Mouse (Mus musculus) macrophage (primary cell): ENCODE data around the gene Ces1e. TPM values are rescaled to one million over a fixed set of nuclear protein-coding genes. Genes with fewer than 3 reads are reported as not detected.
"Not testable (repeated sequence)": the region's sequence is repeated elsewhere in the genome, so short reads cannot be mapped to it uniquely, and the experiment has no call there.

ENCODE experiments used
- H3K27ac ChIP-seq: fragments of 350-480 bp; formaldehyde crosslinking; 2 replicates; pipeline ENCODE4 v1.9.0; 2021
- H3K36me3 ChIP-seq: fragments of 350-480 bp; formaldehyde crosslinking; 2 replicates; pipeline ENCODE4 v1.9.0; 2021; ENCODE audit errors: inconsistent target
- H3K4me3 ChIP-seq: fragments of 350-480 bp; formaldehyde crosslinking; 2 replicates; pipeline ENCODE4 v1.9.0; 2021; ENCODE audit errors: inconsistent target
- H3K79me2 ChIP-seq: fragments of 350-480 bp; formaldehyde crosslinking; 2 replicates; pipeline ENCODE4 v1.9.0; 2021; ENCODE audit errors: inconsistent target
- WGBS: methylation state at CpG from one replicate; pipeline ENCODE4 v1.1.7; 2026; ENCODE audit warnings: inconsistent platforms; ENCODE audit not compliant: missing documents; 5-methylcytosine and 5-hydroxymethylcytosine counted together
- polyA plus RNA-seq: library from polyadenylated mRNA; stranded (reverse); fragments of 250-400 nt; gene quantifications from 3 replicates; pipeline ENCODE4 v1.2.4, GENCODE M21; 2018; ENCODE audit warnings: inconsistent platforms

The Ces1e gene
- polyA plus RNA-seq, 1 experiment from 2014 or later = not detected

DNA sequence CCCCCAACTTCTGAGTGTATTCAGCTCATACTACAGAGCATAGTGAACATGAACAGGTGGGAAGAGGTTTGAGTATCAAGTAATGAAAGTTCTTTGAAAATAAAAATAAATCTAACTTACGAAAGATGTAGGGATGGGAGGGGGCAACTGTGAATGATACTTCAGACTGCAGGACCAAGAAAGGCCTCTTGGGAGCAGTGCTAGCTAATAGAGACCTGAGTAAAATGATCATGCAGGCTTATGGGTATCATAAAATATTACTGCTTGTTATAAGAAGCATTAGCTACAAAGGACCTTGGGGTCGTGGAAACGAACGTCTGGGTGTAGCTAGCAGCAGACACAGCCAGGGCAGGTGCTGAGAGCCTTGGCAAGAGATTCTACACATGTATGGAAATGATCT lies 11.6 kb downstream of the Ces1e start:
- H3K36me3 ChIP-seq = no peaks in the 10 kb centered on the region
- 84% methylated on average over 4 of the region's 4 CpGs for WGBS
- no peaks in the 10 kb centered on the region for H3K79me2 ChIP-seq
- no peak overlapping the region for H3K27ac ChIP-seq
- H3K4me3 ChIP-seq = no peak overlapping the region

- H3K36me3 ChIP-seq = no peaks in the 10 kb centered on the region
- no peak overlapping the region for H3K4me3 ChIP-seq
- 71% methylated on average over 1 of the region's 1 CpGs for WGBS
- H3K79me2 ChIP-seq = no peaks in the 10 kb centered on the region
- H3K27ac ChIP-seq = no peak overlapping the region
Measured at GRCm38 (mm10) chr8:93217375-93217774, 12.0 kb downstream of the Ces1e start.

DNA sequence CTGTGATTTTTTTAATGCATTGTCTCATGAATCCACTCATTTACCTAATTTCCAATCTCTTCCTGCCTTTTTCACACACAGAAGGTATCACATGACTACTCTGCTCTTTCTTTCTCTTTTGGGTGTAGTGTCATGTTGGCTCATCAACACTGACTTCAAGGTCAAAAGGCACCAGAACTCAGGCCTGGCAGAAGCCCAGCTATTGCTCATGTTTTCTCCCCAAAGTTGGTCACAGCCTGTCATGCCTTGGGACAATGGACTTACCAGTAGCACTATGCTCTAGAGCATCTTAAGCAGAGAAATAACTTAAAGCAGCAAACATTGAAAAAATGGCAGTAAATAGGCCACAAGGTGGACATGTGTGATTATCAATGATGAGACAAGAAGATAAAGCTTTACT lies 18.3 kb downstream of the Ces1e start:
- Histone ChIP-seq H3K4me3 (no peak overlapping the region), H3K27ac (no peak overlapping the region), H3K79me2 (no peaks in the 10 kb centered on the region), H3K36me3 (no peaks in the 10 kb centered on the region)

- H3K27ac ChIP-seq, H3K36me3 ChIP-seq, H3K79me2 ChIP-seq, H3K4me3 ChIP-seq: not testable (repeated sequence)
- WGBS = 79% methylated on average over 7 of the region's 7 CpGs
Measured at GRCm38 (mm10) chr8:93199146-93199545, 30.3 kb downstream of the Ces1e start.

DNA sequence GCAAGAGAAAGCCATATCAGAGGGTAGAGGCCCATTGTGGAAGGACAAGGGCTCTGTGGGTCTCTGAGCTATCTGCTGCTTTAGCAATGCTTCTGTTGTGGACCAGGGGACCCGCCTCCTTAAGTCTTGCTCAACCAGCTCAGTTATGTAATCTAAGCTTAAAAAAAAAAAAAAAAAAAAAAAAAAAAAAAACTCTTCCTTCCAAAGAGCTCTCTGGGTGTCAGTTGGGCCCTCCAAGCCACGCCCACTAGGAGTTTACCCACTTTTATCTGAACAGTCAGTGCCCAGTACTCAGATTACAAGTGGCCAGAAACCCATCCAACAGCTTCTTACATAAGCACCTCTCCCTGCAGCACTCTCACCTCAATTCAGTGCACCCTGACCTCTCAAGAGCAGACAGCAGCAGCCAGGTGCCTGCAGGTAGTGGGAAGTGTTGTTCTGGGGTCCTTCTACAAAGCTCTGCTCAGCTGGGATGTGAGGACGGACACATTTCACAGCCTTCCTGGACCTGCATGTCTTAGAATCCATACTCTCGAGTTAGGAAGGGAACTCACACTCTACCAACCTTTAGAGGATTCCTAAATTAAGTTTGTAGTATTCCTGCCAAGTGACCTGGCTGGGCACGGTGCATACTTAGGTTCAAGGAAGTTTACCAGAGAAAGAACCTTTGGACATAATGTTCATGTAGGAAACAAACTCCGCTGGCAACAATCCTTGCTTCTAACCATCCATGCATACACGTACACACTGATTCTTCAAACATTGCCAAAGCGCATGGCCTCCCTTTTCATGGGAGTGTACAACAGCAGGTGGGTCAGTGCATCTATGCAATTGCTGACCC lies 31.5 kb downstream of the Ces1e start, which contains the start of gene Ces1d:
TSS of gene Ces1d (minus strand) at position 154 of the 841 bp plus-strand sequence.
- H3K27ac ChIP-seq = no peak within 1 kb of the TSS
- WGBS = 75% methylated on average over 8 of the region's 8 CpGs
- no peaks in the 10 kb centered on the region for H3K36me3 ChIP-seq
- H3K4me3 ChIP-seq = no peak within 1 kb of the TSS
- H3K79me2 ChIP-seq = no peaks in the 10 kb centered on the region

DNA sequence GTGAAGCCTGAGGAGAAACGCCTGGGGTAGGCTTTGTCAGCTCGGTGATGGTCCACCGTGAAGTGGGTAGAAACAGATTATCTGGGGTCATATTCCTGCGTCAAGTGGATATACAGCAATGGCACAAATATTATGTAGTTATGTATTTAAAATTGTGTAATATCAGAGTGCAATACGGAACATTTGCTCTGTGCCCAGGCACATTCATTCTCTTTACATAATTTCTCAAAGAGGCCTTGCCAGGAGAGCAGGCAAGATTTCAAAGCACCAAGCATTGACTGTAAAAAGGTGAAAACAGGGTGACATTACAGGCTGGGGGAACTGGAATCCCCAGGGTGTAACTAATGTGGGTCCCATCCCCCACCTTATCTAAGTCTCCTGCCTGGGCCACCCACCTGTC lies 33.0 kb downstream of the Ces1e start:
- WGBS = 89% methylated on average over 5 of the region's 5 CpGs

DNA sequence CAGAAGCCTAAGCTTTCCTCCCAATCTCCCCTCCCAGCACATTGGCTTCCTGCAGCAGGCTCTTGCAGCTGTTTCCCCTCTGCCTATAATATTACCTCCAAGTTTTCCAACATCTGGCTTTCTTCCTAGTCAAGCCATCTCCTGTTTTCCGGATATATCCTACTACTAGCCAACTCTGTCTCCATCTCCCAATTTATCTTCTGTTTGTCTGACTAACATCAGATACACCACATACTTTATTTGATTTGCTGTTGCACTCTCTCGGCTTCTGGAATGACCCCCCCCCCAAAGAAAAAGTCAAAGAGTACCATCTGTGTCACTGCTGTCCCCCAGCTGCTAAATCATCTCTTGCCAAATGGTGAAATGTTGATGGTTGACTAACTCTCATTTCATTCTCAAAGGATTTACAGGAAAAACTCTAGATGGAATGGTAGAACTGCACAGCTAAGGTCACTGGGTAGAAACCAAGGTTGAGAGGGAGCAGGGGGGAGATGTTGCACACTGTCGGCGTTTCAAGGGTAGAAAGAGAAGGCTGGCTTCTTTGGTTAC lies 48.8 kb downstream of the Ces1e start:
- Histone ChIP-seq H3K27ac (no peak overlapping the region), H3K4me3 (no peak overlapping the region), H3K36me3 (no peaks in the 10 kb centered on the region), H3K79me2 (no peaks in the 10 kb centered on the region)
- WGBS = 90% methylated on average over 4 of the region's 4 CpGs

More for the DNA sequence above, 33.0 kb downstream of the Ces1e start:
- Histone ChIP-seq H3K79me2 (no peaks in the 10 kb centered on the region), H3K4me3 (no peak overlapping the region), H3K27ac (no peak overlapping the region), H3K36me3 (no peaks in the 10 kb centered on the region)

GRCm38 (mm10) chr8:93176593-93176992 lies 52.8 kb downstream of the Ces1e start:
- WGBS = 77% methylated on average over 1 of the region's 1 CpGs
- Histone ChIP-seq H3K4me3 (no peak overlapping the region), H3K27ac (no peak overlapping the region), H3K79me2 (no peaks in the 10 kb centered on the region), H3K36me3 (no peaks in the 10 kb centered on the region)

DNA sequence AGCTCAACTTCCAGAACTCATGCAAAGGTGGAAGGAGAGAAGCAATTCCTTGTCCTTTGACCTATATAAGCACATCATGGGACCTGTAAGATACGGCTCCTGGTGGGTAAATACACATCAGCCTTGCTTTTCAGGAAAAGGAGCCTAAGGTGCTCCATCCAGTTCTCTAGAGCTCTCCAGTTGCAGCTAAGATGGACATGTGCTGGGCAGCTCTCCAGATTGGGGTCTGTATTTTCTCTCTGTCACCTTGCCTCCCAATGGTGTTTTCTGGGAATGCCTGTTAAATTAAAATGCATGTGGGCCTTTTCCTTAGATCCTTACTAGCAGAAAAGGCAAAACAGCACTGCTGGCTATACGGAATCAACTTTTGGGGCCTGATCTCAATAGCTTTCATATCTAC lies 54.9 kb downstream of the Ces1e start:
- H3K27ac ChIP-seq = no peak overlapping the region
- 90% methylated on average over 2 of the region's 2 CpGs for WGBS
- H3K4me3 ChIP-seq = no peak overlapping the region
- no peaks in the 10 kb centered on the region for H3K79me2 ChIP-seq
- H3K36me3 ChIP-seq = no peaks in the 10 kb centered on the region

DNA sequence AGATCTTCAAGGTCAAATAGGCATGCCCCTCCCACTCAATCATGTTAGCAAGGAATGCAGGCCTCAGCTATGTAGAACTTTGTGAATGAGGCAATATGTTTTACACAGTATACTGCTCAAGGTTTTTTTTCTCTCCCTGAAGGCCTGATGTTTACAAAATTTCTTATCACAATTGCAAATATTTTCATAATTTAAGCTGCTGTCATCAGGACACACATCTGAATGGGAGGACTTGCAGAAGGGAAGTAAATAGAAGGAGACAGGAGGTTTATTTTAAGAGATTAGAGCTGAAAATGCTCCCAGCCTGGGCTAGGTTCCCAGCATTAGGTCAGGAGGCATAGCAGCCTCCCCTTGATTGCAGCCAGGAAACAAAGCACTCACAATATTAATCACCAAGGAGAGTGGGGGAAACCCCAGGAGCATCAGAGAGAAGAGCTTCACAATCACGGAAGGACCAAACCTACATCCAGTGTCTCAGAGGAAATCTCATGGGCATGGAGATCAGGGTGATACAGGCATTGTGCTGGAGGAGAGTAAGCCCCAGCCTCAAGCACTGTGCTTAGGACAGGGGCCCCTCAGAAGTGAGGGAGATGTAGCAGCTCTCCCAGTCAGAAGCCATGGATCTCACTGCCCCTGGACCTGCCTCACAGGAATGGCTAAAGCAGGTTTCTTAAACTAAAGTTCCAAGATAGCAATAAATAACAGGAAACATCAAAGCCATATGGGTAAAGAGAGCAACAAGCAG lies 57.4 kb downstream of the Ces1e start:
- no peaks in the 10 kb centered on the region for H3K79me2 ChIP-seq
- no peaks in the 10 kb centered on the region for H3K36me3 ChIP-seq
- H3K4me3 ChIP-seq = no peak overlapping the region
- WGBS = 72% methylated on average over 1 of the region's 1 CpGs
- H3K27ac ChIP-seq = no peak overlapping the region

GRCm38 (mm10) chr8:93163363-93163762 lies 66.1 kb downstream of the Ces1e start:
- no peaks in the 10 kb centered on the region for H3K79me2 ChIP-seq
- no peak overlapping the region for H3K4me3 ChIP-seq
- no peak overlapping the region for H3K27ac ChIP-seq
- H3K36me3 ChIP-seq = no peaks in the 10 kb centered on the region
- WGBS = 93% methylated on average over 1 of the region's 1 CpGs

- no peak overlapping the region for H3K27ac ChIP-seq
- WGBS = 90% methylated on average over 1 of the region's 1 CpGs
- H3K36me3 ChIP-seq = no peaks in the 10 kb centered on the region
- no peaks in the 10 kb centered on the region for H3K79me2 ChIP-seq
- H3K4me3 ChIP-seq = no peak overlapping the region
Measured at GRCm38 (mm10) chr8:93151401-93151800, 78.0 kb downstream of the Ces1e start.
